Mouse (Mus musculus): Measurements from ENCODE around the gene Narfl. TPM values are rescaled to one million over a fixed set of nuclear protein-coding genes. Genes with fewer than 3 reads are reported as not detected.

Gene Narfl
- total RNA-seq, 2 experiments from 2014 or later: 32.4 to 33.2 TPM

DNA sequence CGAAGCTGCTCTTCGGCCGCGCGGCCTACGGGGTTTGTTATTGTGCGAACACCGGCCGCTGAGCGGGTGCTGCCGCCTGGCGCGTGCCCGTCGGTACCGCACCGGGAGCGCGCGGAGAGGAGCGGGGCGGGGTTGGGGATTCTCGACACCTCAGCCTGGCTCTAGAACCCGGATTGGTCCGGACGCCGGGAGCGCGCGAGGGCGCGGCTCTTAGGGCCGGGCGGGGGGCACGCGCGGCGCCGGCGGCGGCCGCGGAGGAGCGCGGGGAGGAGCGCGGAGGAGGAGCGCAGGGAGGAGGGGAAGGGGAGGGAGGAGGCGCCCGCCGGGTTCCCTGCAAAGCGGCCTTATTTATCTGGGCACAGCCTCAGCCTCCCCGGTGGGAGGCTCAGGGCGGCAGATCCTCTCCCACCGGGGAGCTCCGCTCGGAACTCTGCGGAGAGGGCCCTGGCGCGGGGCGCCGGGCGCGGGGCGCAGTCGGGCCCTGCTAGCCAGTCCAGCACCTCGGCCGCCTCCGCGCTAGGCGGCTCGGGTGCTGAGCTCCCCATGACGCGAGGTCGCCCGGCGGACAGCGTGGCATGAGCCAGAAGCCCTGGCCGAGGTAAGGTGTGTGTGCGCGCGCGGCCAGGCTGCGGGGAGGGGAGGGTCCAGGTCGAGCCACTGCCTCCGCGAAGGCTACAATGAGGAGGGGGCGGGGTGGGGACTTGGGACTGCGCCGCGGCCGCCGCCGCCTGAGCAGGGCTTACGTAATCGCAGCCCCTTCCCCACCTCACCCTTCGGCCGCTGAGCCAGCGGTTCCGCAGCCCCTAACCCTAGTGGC is 35.4 kb downstream of the Narfl start, which contains the start of gene Fbxl16:
Gene Fbxl16, plus strand, starts transcription at position 297 of the 817 bp plus-strand sequence.
- intact Hi-C loops (cut with DNase I): no loop called here
- TF ChIP-seq CTCF (IDR thresholded peaks at IDR 0.05): peak; percentile 49
- Histone ChIP-seq H3K27ac (peak within 1 kb of the TSS; percentile 99), H3K4me3 (peak within 1 kb of the TSS; percentile 63)
- peak; percentile 91 to 92 for DNase-seq (ENCODE audit: extremely low spot score in 1 of 2, low spot score in 2 of 2)

DNA sequence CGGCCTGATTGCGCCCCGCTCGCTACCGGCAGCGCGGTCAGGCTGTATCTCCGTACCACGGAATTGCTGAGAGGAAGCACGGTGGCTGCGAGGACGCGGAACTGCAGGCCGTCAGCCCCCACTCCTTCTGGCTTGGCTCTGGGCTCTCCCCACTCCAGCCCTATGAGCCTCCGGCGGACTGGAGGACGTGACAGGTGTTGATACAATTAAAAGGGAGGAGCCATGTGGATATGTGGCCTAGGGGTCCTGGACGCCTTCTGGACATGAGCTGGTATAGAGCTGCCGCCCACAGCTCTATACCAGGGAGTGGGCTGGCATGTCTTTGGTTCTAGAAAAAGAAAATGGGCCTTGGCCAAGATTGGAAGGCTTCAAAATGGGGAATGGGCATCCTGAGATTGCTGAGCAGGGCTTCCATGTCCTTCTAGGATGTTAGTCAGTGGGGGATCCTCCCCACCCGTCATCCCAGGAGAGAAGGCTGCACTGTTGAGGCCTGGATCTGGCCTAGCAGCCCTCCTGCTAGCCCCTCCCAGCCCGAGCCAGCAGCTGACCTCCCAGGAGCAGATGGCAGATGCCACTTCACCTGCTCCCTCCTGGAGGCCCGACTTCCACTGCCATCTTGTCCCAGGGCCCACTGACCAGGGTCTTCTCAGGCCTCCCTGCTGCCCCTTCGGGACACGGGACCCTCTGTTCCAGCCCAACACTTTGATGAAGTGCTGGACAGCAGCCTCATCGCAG is 36.2 kb downstream of the Narfl start:
- peak overlapping the region; percentile 99 for H3K27ac ChIP-seq
- intact Hi-C loops (cut with DNase I): no loop called here
- peak overlapping the region; percentile 63 for H3K4me3 ChIP-seq
- DNase-seq (ENCODE audit: extremely low spot score in 1 of 2, low spot score in 2 of 2): peak in 1 of 2 experiments; percentile 54
- no peak; the same call in 1 of the 2 replicates for TF ChIP-seq CTCF (IDR thresholded peaks at IDR 0.05)

DNA sequence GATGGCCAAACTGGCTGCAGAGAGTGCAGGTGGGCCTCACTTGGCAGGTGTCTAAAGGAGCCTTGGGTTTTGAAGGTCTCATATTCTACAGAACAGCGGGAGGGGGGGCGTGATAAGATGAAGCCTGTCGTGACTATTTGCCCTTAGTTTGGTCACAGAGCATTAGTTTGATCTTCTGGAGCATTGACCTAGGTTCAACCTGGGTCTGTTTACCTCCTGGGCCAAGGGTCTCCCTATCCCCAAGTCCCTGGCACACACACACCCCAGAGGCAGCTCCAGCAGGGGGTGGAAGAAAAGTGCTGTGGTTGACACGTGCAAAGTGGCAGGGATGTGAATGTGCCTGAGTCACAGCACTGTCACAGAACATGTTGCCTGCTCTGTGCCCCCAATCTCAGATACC is 37.3 kb downstream of the Narfl start:
- no peak for DNase-seq (ENCODE audit: extremely low spot score in 1 of 2, low spot score in 2 of 2)
- H3K27ac ChIP-seq: peak overlapping the region; percentile 99
- no peak for TF ChIP-seq CTCF (IDR thresholded peaks at IDR 0.05)
- intact Hi-C loops (cut with DNase I): no loop called here
- peak overlapping the region; percentile 63 for H3K4me3 ChIP-seq

DNA sequence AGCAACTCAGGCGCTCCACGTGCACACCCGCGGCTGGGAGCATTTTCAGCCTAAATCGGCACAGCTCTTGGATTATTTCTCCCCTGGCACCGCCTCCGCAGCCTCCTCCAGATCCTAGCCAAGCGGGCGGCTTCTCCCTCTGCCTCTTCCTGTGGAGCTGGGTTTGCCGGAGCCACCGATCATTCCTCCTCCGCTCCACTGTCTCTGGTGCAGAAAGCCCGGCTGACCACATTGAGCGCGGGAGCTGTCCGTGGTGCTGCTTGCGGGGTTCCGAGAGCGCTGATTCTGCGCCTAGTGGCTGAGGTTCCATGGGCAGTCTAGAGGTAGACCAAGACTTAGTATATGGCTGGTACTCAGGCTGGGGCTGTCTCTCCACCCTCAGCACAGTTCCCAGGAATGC is 39.9 kb downstream of the Narfl start:
- DNase-seq (ENCODE audit: extremely low spot score in 1 of 2, low spot score in 2 of 2): peak; percentile 81 to 87
- peak overlapping the region; percentile 29 for H3K4me3 ChIP-seq
- H3K27ac ChIP-seq: peak overlapping the region; percentile 89
- peak; percentile 56 for TF ChIP-seq CTCF (IDR thresholded peaks at IDR 0.05)
- intact Hi-C loops (cut with DNase I): no loop called here

DNA sequence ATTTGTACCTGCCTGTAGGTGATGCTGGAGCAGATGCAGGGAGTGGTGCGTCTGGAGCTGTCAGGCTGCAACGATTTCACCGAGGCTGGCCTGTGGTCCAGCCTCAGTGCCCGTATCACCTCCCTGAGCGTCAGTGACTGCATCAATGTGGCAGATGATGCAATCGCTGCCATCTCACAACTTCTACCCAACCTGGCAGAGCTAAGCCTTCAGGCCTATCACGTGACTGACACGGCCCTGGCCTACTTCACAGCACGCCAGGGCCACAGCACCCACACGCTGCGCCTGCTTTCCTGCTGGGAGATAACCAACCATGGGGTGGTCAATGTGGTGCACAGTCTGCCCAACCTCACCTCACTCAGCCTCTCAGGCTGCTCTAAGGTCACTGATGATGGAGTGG is 44.1 kb downstream of the Narfl start:
- Histone ChIP-seq H3K4me3 (no peak overlapping the region), H3K27ac (0 out of 2 replicates have a peak overlapping the region, but pooled peaks have one; percentile 11)
- TF ChIP-seq CTCF (IDR thresholded peaks at IDR 0.05): no peak
- intact Hi-C loops (cut with DNase I): no loop called here
- DNase-seq (ENCODE audit: extremely low spot score in 1 of 2, low spot score in 2 of 2): no peak

DNA sequence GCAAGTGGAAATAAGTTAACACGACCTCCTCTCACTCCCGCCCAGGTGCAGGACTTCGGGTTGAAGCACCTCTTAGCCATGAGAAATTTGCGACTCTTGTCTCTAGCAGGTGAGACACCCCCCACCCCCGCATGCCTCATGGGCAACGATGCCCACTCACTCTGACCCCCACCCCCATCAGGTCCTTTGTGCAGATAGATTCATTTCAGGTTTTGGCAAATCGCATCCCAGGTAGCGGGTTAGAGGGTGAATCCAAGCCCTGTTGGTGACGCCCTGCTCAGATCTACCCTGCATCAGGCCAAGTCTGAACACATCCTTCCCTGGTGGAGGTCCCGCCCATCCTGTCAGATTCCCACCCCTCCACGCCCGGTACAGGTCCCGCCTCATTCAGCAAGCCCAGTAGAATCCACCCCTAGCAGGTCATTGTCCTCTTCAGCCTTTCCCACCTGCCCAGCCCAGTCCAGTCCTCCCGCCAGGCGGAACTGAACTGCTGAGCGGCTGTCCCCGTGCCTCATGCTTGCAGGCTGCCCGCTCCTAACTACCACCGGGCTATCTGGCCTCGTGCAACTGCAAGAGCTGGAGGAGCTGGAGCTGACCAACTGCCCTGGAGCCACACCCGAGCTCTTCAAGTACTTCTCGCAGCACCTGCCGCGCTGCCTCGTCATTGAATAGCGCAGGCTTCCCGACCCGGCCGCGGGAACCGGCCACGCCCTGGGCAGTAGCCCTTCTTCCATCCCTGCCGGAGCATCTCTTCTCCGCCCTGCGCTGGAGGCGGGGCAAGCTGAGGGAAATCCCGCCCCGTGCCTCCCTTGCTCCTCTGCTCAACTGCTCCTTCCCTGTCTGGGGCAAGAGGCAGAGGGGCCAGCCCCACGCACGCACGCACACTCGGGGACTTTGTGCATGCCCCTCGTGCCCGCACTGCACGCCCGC is 45.5 kb downstream of the Narfl start:
- intact Hi-C loops (cut with DNase I): no loop called here
- no peak for TF ChIP-seq CTCF (IDR thresholded peaks at IDR 0.05)
- Histone ChIP-seq H3K4me3 (no peak overlapping the region), H3K27ac (no peak overlapping the region)
- DNase-seq (ENCODE audit: extremely low spot score in 1 of 2, low spot score in 2 of 2): no peak

DNA sequence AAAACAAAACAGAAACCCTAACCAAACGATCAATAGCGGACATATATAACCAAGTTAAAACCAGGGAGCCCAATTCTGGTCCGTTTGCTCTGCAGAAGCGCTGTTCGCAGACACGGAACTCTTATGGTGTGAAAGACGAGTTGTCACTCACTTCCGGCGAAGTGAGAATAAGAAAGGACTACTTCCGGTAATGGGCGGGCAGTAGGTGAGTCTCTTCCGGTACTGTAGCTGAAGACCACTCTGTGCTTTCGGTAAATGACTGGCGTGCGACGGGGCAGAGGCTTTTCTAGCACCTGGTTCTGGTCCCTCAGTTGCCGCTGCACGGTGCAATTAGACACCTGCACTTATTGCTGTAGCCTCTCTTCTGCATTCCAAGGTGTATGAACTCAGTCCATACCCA is 49.9 kb downstream of the Narfl start, which contains the start of gene Wdr24:
Gene Wdr24, plus strand, starts transcription at position 176 of the 400 bp plus-strand sequence.
- intact Hi-C loops (cut with DNase I): no loop called here
- Histone ChIP-seq H3K4me3 (peak within 1 kb of the TSS; percentile 72), H3K27ac (peak within 1 kb of the TSS; percentile 75)
- TF ChIP-seq CTCF (IDR thresholded peaks at IDR 0.05): no peak
- DNase-seq (ENCODE audit: extremely low spot score in 1 of 2, low spot score in 2 of 2): peak; percentile 77 to 78

DNA sequence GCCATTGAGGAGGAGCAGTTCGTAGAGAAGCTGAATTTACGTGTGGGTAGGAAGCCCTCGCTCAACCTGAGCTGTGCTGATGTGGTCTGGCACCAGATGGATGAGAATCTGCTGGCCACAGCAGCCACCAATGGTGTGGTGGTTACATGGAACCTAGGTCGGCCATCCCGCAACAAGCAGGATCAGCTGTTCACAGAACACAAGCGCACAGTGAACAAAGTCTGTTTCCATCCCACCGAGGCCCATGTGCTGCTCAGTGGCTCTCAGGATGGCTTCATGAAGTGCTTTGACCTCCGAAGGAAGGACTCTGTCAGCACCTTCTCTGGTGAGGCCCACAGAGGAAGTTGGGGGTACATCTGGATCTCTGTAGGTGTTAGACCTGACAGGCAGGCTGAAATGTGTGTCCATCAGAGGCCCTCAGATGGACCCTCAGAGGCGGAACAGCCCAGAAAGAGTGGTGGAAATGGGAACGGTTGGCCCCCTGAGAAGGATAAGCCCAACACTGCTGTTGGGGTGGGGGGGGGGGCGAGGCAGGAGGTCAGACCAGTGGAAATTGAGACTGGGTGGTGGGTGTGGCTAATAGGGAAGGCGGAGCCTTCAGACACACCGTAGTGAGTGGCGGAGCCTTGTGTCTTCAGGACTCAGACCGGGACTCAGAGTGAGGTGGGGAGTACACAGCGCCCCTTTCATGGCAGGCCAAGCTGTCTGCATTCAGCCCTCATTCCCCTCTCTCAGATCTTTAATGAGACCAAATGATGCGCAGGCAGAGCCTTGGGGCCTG is 51.0 kb downstream of the Narfl start:
- no peak for DNase-seq (ENCODE audit: extremely low spot score in 1 of 2, low spot score in 2 of 2)
- Histone ChIP-seq H3K4me3 (peak overlapping the region; percentile 72), H3K27ac (no peak overlapping the region)
- TF ChIP-seq CTCF (IDR thresholded peaks at IDR 0.05): no peak
- intact Hi-C loops (cut with DNase I): no loop called here

DNA sequence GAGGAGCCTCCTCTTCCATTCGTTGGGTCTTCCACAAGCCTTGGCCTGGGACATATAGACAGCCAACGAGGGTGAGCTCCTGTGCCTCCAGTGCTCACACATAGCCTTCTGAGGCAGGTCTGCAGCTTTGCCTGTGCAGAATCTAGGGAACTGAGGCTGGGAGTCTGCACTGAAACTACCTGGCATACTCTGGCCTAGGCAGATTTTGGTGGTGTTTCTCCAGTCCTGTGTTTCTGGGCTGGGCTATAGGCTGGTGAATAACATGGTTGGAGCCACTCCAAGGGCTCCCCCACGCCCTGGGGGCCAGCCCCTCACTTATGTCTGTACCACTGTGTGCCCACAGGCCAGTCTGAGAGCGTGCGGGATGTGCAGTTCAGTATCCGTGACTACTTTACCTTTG is 51.7 kb downstream of the Narfl start:
- intact Hi-C loops (cut with DNase I): no loop called here
- Histone ChIP-seq H3K27ac (no peak overlapping the region), H3K4me3 (no peak overlapping the region)
- no peak for DNase-seq (ENCODE audit: extremely low spot score in 1 of 2, low spot score in 2 of 2)
- no peak for TF ChIP-seq CTCF (IDR thresholded peaks at IDR 0.05)

DNA sequence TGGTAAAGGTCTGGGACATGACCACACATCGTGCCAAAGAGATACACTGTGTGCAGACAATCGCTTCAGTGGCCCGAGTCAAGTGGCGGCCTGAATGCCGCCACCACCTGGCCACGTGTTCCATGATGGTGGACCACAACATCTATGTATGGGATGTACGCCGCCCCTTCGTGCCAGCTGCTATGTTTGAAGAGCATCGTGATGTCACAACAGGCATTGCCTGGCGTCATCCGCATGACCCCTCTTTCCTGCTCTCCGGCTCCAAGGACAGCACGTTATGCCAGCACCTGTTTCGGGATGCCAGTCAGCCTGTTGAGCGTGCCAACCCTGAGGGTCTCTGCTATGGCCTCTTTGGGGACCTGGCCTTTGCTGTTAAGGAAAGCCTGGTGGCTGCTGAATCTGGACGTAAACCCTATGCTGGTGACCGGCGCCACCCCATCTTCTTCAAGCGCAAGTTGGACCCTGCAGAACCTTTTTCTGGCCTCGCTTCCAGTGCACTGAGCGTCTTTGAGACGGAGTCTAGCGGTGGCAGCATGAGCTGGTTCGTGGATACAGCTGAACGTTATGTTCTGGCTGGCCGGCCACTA is 52.5 kb downstream of the Narfl start:
- no peak overlapping the region for H3K4me3 ChIP-seq
- TF ChIP-seq CTCF (IDR thresholded peaks at IDR 0.05): no peak
- DNase-seq (ENCODE audit: extremely low spot score in 1 of 2, low spot score in 2 of 2): no peak
- intact Hi-C loops (cut with DNase I): no loop called here
- no peak overlapping the region for H3K27ac ChIP-seq

Measured in left cerebral cortex, adult 2 months (tissue).